Mouse (Mus musculus): ENCODE measurements around the gene Rap1gap2.

DNA sequence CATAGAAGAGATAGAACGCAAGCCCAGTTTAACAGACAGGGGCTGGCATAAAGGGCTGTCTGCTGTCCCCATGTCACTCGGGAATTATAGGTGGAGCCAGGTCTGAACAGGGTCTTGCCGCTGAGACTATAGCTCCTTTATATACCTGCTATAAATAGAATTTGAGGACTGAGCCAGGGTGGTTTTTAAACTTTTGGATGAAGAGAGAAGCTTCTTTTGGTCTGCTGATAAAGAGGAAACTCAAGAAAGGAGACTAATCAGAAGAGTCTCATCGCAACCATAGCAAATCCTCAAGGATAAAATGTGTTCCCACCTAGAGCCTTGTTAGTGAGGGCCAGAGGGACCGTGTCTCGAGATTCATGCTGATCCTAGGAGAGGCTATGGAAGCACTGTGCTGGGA is 272.8 kb downstream of the Rap1gap2 start, which contains the start of gene Olfr410:
- TF ChIP-seq CTCF (IDR thresholded peaks at IDR 0.05; ENCODE audit: insufficient read depth, low read length): no peak
- no peak for TF ChIP-seq POLR2A (IDR thresholded peaks at IDR 0.05; ENCODE audit: borderline replicate concordance, extremely low read depth, low read depth, low read length)
